Mouse (Mus musculus): ENCODE results near the gene Gm42421. TPM values are rescaled to one million over a fixed set of nuclear protein-coding genes. Genes with fewer than 3 reads are reported as not detected.

Gene Gm42421
- not detected for polyA plus RNA-seq (2014; fragmentation: Illumina TruSeq; extraction: RNeasy Lipid Tissue Mini Kit (QIAGEN cat#74804); ENCODE audit: insufficient read depth, low read depth, low replicate concordance)

GRCm38 (mm10) chr5:143927875-143928274 lies at the start of gene Gm42421:
TSS of gene Gm42421 (plus strand) at chr5:143928175.

DNA sequence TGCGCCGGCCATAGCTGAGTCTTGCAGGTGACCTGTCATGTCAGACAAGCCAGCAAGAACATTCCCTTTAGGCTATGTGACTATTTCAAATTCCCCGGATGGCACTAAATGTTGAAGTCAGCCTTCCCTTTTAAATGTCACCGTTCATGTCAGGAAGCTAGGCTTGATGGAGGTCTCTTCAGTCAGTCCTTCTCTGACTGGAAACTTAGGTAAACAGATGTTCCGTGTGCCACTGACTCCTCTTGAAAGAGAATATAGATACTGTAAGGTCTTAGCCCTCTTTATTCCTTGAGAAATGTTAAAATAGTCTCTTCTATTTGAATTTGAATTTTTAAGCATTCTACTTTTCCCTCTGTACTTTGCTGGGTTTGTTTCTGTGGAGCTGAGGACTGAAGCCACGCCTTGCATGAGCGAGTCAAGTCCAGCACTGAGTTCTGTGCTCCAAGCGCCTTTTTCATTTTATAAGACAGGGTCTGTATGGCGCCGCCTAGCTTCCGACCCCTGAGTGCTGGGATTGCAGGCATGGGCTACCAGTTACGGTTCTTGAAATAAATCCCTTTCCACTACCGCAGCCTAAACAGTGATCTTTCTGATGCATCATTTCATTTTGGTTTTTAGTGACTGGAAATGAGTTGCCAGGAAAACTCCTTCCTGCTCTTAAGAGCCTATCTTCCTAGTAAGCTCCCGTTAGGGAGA lies 30.2 kb upstream of the Gm42421 start, which contains the start of gene Ankrd61:
TSS of gene Ankrd61 (minus strand) at position 51 of the 696 bp plus-strand sequence.

DNA sequence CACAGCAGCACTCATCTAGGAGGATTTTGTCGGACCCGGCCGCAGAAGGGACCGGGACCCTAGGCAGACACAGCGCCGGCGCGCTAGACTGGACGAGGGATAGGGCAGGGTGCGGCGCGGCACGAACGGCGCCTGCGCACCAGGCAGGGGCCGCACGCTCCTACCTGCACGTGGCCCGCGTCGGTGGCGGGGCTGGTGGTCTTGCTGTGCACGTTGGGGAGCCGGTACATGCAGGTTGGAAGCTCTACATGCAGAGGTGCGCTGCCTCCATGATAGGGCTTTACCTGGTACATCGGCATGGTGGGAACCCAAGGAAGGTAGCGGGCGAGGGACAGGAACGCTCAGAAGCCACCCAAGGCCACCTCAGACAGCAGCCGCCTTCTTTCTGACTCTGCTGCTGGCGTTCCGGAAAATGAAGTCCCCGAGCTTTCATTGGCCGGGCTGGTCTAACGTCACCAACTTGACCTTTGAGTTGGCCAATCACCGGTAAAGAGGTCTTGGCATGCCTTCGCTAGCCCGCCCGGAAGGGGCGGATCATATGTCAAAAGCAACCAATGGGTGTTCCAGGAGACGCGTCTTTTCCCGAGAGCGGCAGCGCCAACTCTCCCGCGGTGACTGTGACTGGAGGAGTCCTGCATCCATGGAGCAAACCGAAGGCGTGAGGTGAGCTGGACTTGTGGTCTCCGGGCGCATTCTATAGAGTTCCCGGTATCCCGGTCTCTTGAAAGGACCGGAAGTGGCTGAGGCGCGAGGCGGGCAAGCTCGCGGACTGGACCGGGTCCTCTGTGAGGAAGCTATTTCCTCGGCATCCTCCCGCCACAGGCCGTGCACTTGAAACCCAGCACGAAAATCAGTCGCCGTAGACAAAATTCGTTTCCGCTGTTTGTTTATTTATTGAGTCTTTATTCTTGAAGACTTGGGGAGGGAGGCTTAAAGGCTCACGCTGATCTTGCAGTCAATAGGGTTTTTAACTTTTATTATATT lies 18.3 kb upstream of the Gm42421 start, which contains the start of the genes Aimp2 and Pms2:
TSS of gene Aimp2 (minus strand) at position 431 of the 984 bp plus-strand sequence.
TSS of gene Pms2 (plus strand) at position 548 of the 984 bp plus-strand sequence.

DNA sequence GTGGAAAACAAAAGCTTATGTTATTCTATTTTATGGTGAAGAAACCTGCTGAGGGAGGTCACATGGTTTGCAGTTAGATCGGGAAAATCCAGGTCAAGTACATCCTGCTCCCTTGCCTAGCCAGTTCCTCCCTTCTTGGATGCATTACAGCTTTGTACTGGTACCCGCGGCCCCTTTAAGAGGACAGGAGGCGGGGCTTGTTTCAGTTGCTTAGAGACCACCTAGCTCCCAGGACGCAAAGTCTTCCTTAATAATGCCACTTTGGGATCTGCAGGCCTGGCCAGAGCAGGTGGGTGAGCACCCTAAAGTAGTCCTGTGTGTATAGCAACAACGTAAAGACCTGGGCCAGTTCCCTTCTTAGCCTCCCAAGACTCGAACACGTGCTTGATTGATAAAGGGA lies 4.9 kb downstream of the Gm42421 start, which contains the start of gene Rsph10b:
TSS of gene Rsph10b (plus strand) at position 205 of the 400 bp plus-strand sequence.

Other genes starting within 250 kb of the Gm42421 start
- 3.4 TPM for gene Usp42, start 195.9 kb upstream of the Gm42421 start, polyA plus RNA-seq (2014; fragmentation: Illumina TruSeq; extraction: RNeasy Lipid Tissue Mini Kit (QIAGEN cat#74804); ENCODE audit: insufficient read depth, low read depth, low replicate concordance)
- 13.3 TPM for gene Eif2ak1, start 110.4 kb upstream of the Gm42421 start, polyA plus RNA-seq (2014; fragmentation: Illumina TruSeq; extraction: RNeasy Lipid Tissue Mini Kit (QIAGEN cat#74804); ENCODE audit: insufficient read depth, low read depth, low replicate concordance)
- gene Ankrd61, start 30.5 kb upstream of the Gm42421 start, polyA plus RNA-seq (2014; fragmentation: Illumina TruSeq; extraction: RNeasy Lipid Tissue Mini Kit (QIAGEN cat#74804); ENCODE audit: insufficient read depth, low read depth, low replicate concordance) = not detected
- 25.0 TPM for gene Aimp2, start 18.3 kb upstream of the Gm42421 start, polyA plus RNA-seq (2014; fragmentation: Illumina TruSeq; extraction: RNeasy Lipid Tissue Mini Kit (QIAGEN cat#74804); ENCODE audit: insufficient read depth, low read depth, low replicate concordance)
- 3.5 TPM for gene Pms2, start 18.2 kb upstream of the Gm42421 start, polyA plus RNA-seq (2014; fragmentation: Illumina TruSeq; extraction: RNeasy Lipid Tissue Mini Kit (QIAGEN cat#74804); ENCODE audit: insufficient read depth, low read depth, low replicate concordance)
- gene Rsph10b, start 4.9 kb downstream of the Gm42421 start, polyA plus RNA-seq (2014; fragmentation: Illumina TruSeq; extraction: RNeasy Lipid Tissue Mini Kit (QIAGEN cat#74804); ENCODE audit: insufficient read depth, low read depth, low replicate concordance) = 8.4 TPM
- gene Ccz1, start 86.7 kb downstream of the Gm42421 start, polyA plus RNA-seq (2014; fragmentation: Illumina TruSeq; extraction: RNeasy Lipid Tissue Mini Kit (QIAGEN cat#74804); ENCODE audit: insufficient read depth, low read depth, low replicate concordance) = 53.8 TPM
- gene Ocm, start 98.5 kb downstream of the Gm42421 start, polyA plus RNA-seq (2014; fragmentation: Illumina TruSeq; extraction: RNeasy Lipid Tissue Mini Kit (QIAGEN cat#74804); ENCODE audit: insufficient read depth, low read depth, low replicate concordance) = not detected
- 6.6 TPM for gene Lmtk2, start 172.3 kb downstream of the Gm42421 start, polyA plus RNA-seq (2014; fragmentation: Illumina TruSeq; extraction: RNeasy Lipid Tissue Mini Kit (QIAGEN cat#74804); ENCODE audit: insufficient read depth, low read depth, low replicate concordance)